In the genomic region with DNA sequence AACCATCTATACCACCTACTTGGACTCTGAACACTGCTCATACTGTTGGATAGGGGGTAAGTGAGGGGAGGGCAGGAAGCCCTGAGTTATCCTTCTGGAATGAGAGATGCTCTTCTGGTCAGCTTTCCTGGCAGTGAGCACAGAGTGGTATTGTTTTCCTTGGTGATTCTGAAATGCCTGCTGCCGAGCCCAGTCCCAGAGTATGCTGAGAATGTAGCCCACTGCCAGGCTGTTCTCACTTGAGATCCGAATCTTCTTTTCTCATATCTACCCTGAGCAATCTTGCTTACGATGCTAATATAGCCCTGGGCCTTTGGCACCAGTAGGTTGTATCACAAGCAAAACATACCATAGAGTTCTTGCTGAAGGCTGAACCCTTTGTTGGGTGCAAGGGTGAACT, we compare ENCODE assay signal across 18 mouse cellular contexts. TPM values are rescaled to one million over a fixed set of nuclear protein-coding genes. Genes with fewer than 3 reads are reported as not detected.
DNase-seq lines count a peak whose midpoint lies in the region.
"Had no signal": no experiment of that assay in that cellular context is flagged by ENCODE, and none has a peak within 500 bp of the region (broad histone marks: within the 10 kb centered on the region; RNA-seq: fewer than 3 reads in every experiment).

No protein-coding gene starts in this region.

- DNase-seq in kidney, adult 18-20 months = peak; percentile 1
- DNase-seq in kidney, adult 9 months = no peak
- DNase-seq in 3134 (ENCODE audit: extremely low read depth, insufficient read length, low spot score) = peak; percentile 55
- DNase-seq in NIH3T3 (ENCODE audit: low read depth) = peak; percentile 67
- no peak for DNase-seq in heart, postnatal 4 days
- DNase-seq in testis, postnatal 10 days (ENCODE audit: low spot score) = no peak
- DNase-seq: adrenal gland, adult 2 months; adrenal gland, postnatal 14 days; cerebellum, adult 11-12 months; cerebellum, adult 8-10 months; cerebellum, postnatal 10 days; cerebellum, postnatal 36 days; embryo, embryonic 11 days; gastrocnemius, postnatal 25 days; heart, adult 18-20 months; heart, postnatal 10 days; heart, postnatal 36 days had no signal

RNA-seq across cellular contexts. Expression of gene Rassf4, which starts 20.6 kb away (rescaled TPM):
- 1 to 10 TPM; 5.4 to 6.3 TPM for total RNA-seq in heart, postnatal 4 days (2021)

RNA-seq across cellular contexts. Expression of gene Tmem72, which starts 22.4 kb away (rescaled TPM):
- total RNA-seq in heart, postnatal 4 days (2021) = under 1 TPM; 0.17 to 0.29 TPM

RNA-seq across cellular contexts. Expression of gene Depp1, which starts 43.9 kb away (rescaled TPM):
- 10 to 100 TPM; 36.8 to 42.9 TPM for total RNA-seq in heart, postnatal 4 days (2021)
- total RNA-seq: MEL had no signal

Comparison
In these comparisons a context has a peak if more than half of its experiments do, and no peak if none do; other contexts are left out.
1. DNase-seq: peak in kidney, adult 18-20 months (single experiment), 3134 (single experiment) and NIH3T3 (single experiment); none in kidney, adult 9 months (single experiment), heart, postnatal 4 days (single experiment) and testis, postnatal 10 days (single experiment).